Mouse (Mus musculus) liver, adult (tissue): ENCODE results near the gene Pnldc1.

ENCODE experiments used
- GATA4 ChIP-seq: IDR thresholded peaks from 2 replicates; pipeline ENCODE4 v1.6.1; 2014; ENCODE audit warnings: mild to moderate bottlenecking, low read length; ENCODE audit not compliant: insufficient replicate concordance

Pnldc1 gene

DNA sequence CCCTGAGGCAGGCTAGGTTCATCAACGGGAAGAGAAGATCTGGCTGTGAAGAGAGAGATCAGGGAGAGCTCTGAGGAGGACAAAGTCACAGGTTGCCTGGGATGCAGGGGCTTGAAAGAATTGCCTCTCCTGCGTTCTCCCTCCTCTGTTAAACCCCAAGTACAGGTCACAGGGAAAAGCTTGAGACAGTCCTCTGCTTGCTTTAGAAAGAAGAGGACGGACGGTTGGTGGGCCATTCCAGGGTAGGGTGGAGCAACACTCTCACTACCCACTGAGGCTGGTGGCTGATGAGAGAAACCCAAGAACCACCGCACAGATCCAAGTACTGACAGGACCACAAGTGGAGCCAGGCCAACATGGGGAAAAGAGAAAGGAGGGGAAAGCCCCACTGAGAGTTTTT lies 34.3 kb downstream of the Pnldc1 start, which contains the start of gene Mrgprh:
TSS of gene Mrgprh (plus strand) at position 301 of the 400 bp plus-strand sequence.
- TF ChIP-seq GATA4: no peak

DNA sequence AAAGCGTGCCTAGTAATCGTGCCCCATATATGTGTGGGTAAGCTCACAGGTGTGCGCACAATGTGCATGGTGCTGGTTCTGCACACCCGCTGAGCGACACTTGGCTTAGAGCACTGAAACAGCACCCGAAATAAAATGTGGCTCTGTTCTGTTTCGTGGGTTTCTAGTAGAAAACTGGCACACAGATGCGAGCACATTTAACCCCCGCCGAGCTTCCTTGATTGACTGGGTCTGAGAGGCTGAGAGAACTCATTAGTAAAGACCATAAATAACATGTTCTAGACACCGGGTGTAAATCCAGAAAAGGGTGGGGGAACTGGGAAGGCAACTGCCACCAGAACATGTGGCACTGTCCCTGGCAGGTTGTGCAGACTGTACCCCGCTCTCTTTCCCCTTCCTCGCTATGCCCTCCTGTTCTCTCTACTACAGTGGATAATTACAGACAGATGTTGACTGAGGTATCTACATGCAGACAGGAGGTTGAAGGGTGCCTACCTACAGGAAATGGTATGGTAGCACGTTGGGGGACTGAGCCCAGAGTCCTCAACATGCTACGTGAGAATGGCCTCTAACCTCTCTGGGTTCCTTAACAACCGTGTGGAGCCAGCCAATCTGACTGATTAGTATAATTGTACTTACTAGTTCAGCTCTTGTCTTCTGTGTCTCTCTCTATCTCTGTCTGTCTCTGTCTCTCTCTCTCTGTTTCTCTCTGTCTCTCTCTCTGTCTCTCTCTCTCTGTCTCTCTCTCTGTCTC lies 37.6 kb downstream of the Pnldc1 start:
- TF ChIP-seq GATA4: no peak

DNA sequence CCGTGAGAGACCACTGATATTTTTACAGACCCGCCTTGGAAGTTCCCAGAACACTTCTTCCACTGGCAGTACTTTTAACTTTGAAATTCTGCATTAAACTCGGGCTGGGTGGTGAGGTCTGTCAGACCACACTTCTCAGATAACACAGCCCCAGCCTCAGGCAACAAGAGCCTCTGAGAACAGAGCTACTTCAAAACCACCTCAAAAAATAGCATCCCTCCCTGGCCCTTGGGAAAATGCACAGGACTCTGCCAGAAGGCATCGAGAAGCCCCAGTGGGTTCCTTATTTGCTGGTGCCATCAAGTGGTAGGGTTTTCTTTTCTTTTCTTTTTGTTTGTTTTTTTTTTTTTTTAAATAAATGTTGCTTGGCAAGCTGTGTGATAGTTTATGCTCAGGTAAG lies 41.4 kb downstream of the Pnldc1 start:
- TF ChIP-seq GATA4: no peak

DNA sequence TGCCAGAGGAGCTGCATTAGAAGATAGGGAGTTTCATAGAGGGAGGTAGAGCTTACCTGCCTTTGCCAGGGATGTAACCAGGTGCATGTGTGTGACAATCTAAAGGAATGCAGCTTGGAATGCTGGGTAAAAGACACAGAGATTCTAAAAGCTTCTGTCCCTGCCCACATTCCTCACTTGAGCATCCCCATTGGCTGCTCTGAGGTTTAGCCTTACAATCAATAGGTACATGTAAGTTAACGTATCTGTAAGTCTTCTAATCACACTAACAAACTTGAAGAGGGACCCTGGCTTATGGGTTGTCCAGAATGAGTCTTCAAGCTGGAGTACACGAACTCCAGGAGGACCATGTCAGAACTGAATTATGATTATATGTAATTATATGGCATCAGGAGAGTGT lies 42.0 kb downstream of the Pnldc1 start, which contains the start of gene Mas1:
TSS of gene Mas1 (minus strand) at position 101 of the 400 bp plus-strand sequence.
- no peak for TF ChIP-seq GATA4

DNA sequence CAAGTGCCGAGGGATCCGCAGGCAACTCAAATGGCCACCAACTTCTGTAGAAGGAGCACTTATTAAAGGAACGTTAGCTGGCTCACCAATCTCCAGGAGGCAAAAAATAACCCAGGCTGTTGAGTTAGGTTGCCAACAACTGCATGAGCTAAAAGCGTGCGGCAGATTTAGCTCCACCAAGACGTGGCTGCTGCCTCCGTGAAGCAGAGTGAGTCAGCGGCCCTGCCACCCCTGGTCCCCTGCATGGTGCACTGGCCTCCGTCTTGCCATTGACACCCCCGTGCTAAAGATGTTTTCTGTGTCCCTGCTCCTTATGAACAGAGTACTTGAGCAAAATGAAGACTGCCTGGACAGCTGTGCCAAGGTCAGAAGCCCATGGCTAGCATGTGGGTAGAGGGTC lies 43.2 kb downstream of the Pnldc1 start:
- TF ChIP-seq GATA4: no peak

DNA sequence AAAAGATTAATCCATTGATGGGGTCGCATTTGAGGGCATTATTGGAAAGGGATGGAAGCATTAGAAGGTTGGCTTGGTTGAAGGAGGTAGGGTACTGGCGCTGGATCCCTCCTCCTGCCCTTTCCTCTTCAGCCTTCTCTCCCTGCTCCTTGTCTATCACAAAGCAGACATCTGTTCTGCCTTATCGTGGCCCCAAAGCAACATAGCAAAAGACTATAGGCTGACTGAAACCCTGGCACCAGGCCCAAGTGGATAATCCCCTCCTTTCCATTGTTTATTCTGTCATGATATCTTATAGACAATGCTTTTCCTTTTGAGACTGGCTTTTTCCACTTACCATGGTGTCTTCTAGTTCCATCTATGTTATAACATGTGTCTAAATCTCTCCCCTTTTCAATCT lies 44.6 kb downstream of the Pnldc1 start:
- no peak for TF ChIP-seq GATA4

DNA sequence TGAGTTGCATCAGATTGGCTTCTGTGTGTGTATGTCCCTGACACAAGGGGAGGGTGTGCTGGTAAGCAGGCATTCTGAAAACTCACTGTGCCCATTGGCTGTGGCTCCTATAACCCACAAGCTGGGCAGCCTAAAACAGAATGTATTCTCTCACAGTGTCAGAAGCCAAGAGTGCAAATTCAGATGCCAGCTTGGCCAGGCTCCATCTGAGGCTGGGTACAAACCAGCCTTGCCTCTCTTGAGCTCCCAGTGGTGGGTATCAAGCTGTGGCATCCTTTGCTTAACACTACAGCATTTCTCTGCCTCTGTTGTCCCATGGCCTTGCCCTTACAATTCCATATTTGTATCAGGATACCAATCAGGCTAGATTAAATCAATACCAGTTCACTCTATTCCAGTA lies 45.9 kb downstream of the Pnldc1 start:
- TF ChIP-seq GATA4: no peak

DNA sequence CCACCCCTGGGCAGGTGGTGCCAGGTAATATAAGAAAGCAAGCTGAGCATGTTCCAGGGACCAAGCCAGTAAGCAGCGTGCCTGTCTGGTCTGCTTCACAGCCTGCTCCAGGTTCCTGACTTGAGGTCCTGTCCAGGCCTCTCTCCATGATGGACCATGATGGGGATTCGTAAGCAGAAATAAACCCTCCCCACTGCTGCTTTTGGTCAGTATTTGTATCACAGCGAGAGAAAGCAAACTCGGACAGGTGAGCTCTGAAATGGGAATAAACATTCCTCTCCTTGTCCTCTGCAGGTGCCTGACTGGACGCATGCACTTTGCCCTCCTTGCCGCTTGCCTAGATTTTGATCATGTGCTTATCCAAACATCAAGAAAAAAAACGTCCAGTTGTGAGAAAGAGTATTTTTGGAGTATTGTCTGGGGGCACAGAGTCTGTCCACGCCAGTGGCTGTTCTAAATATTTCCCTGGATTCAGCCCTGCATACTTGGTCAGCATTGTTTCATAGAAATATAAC lies 51.0 kb downstream of the Pnldc1 start:
- no peak for TF ChIP-seq GATA4

DNA sequence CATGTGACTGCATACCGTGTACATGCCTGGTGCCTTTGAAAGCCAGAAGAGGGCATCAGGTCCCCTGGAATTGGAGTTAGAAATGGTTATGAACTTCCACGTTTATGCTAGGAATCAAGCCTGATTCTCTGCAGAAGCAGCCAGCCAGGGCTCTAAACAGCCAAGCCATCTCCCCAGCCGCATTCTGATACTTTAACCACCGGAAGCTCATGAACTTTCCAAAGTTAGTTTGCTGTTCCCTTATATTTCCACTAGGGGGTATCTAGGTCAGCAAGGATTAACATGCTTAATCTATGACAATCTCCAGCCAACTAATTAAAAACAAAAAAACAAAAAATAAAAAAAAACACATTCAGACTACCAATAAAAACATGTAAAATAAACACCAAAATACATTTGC lies 52.0 kb downstream of the Pnldc1 start:
- TF ChIP-seq GATA4: no peak

DNA sequence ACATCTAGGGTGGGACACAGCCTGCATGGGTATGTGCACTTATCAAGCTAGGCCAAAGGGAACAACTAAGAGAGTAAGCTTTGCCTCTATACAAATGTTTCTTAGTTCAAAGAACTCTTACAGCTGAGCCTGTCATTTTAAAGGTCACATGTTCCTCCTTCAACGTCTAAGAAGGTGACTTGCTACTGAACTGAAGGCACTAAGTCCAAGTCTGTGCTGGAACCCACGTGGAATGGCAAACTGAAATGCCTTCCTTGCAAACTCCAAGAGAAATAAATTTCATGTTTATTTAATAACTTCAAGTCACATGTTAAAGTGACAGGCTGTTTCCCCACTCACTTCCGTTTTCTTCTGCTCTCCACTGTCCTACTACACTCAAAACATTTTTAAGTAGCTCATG lies 52.6 kb downstream of the Pnldc1 start:
- TF ChIP-seq GATA4: no peak

DNA sequence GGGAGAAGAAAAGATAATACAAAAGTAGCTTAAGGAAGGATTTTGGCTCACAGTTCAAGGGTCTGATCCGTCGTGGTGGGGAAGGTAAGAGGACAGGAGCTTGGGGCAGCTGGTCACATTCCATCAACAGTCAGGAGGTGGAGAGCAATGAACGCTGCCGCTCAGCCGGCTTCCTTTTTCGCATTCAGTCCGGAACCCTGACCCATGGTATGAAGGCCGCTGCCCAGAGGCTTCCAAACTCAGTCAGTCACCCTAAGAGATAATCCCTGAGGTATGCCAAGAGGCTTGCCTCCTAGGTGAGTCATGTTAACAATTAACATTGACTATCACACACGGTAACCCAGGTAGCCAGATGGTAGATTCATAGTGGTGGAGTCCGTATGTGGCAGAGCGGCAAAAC lies 55.6 kb downstream of the Pnldc1 start:
- TF ChIP-seq GATA4: no peak

DNA sequence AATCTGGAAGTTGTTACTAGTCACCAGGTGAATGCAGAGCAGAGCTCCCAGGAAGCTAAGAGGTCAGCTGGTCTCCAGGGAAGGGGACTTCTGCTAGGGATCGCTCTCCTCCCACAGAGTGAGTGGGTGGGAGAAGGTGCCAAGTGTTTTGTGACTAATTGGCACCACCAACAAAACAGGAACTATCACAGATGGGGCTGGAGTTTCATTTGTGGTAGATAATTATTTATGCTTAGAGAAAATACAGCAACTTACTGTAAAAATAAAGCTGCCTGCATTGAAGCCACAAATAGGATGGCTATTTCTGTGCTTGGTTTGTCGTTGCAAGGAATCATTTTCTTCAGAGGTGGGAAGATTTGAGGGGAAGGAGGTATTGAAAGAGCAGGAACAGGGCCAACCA lies 56.2 kb downstream of the Pnldc1 start:
- TF ChIP-seq GATA4: no peak

DNA sequence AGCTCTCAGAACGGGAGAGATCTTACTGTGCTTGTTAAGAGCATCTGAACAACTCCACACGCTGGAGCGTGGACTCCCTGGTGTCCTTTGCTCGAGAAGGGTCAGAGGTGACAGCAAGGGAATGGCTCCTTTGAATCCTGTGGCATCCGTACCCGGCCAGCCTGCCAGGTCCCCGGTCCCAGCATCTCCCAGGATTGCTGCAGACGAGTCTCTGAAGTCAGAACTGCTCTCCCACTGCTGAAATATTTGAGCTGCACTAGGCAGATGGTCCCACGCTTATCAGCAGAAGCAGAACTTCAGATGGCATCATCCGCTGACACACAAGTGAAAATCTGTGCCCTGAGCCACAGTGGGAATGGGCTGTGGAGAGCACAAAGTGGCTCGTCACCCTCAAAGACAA lies 58.3 kb downstream of the Pnldc1 start:
- no peak for TF ChIP-seq GATA4

DNA sequence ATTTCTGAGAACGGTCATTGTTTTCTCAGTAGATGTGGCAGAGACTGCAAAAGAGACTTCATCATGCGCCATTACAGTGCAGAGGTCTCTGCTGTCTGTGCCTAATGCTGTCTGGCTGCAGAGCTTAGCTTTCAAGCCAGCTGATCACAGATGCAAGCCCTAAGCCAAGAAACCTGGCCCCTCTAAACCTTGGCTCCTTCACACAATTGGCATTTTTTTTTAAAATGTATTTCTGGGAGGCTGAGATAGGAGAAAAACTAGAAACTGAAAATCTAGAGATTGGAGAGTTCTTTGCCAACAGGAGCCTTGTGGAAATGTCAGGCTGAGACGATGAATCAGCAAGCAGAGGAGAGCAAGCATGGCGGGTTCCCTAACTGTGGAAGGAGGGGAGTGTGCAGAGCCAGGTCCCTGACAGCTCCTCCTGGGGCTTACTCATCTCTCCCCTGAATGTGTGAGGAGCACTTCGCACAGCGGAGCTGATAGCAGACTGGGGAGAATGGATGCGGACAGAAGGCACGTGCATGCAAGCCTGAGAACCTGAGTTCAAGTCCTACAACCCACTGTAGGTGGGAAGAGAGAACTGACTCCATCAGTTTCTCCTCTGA lies 60.1 kb downstream of the Pnldc1 start:
- no peak for TF ChIP-seq GATA4

DNA sequence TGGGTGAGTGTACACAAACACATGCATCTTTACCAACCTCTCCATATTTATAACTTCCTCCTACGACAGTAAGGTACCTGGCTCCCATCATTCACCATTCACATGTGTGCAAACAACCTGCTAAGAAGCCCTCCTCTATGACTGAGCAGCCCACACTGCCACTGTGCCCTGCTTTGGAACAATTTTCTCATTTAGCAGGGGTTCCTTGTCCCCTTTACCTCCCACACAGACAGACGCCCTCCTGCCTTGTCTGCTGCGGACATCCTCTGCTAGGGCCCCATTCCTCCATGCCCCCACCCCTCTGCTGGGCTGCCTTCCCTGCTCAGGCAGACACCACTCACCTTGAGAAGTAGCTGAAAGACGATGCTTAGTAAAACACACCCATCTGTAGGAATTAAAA lies 62.3 kb downstream of the Pnldc1 start:
- no peak for TF ChIP-seq GATA4

DNA sequence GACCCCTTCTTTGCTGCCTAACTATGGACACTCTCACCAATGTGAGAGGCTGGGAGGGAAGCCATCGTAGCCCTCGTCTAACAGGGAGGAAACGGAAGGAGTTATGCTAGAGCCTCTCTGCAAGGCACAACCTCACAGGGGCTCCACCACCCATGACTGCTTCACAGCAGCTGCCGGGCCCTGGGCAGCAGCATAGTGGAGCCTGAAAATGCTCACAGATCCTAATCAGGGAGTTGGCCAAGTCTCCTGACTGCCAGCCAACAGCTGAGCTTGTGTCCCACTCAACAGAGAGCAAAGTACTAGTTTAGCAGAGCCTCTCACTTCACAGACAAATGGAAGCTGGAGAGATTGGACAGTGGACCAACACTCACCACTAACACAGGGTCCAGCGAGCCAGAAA lies 63.6 kb downstream of the Pnldc1 start:
- no peak for TF ChIP-seq GATA4
